Mouse (Mus musculus) frontal cortex, postnatal 25 days (tissue): ENCODE results near the gene Btnl9.
"Not testable (repeated sequence)": the region's sequence is repeated elsewhere in the genome, so short reads cannot be mapped to it uniquely, and the experiment has no call there.

Experiments used
- DNase-seq, 2 experiments: peaks; one replicate each; pipeline ENCODE4 v3.0.0; 2022; ENCODE audit warnings: low spot score in 2 of 2

Btnl9 gene

DNA sequence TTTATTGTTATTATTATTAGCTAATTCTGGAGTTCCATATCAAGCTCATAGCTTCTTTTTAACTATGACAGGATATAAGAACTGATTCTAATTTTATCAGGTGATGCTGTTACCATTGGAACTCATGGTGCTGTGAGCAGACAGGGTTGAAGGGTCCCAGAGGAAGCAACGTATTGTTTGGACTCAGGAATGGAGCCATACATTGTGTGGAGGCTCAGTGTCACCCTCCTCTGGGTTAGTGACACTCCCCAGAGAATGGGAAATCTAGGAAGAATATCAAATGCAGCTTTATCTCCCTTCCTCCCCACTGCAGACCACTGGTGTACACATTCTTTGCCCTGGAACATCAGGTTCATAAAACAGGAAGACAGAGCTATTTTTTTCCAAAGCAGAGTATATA is 3.8 kb downstream of the Btnl9 start:
- no peak for DNase-seq

DNA sequence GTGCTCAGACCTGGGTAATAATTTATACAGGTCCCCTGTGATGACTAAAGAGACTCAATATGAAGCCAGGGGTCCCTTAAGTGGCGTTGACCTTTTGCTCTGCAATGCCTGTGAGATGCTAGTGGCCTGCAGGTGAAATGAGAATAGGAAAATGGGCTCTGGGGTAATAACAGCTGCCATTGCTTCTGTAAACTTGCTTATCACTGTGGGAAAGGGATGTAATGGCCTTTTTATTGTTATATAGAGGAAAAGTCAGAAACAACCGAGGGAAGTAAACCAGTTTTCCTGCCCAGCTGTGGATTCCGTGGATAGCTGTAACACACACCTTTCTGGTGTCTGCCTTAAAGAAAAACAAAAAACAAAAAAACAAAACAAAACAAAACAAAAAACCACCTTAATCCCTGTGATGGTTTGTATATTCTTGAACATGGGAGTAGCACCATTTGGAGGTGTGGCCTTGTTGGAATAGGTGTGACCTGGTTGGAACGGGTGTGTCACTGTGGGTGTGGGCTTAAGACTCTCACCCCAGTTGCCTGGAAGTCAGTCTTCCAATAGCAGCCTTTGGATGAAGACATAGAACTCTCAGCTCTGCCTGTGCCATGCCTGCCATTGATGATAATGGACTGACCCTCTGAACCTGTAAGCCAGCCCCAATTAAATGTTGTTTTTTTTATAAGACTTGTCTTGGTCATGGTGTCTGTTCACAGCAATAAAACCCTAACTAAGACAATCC is 10.7 kb downstream of the Btnl9 start:
- DNase-seq: not testable (repeated sequence)

DNA sequence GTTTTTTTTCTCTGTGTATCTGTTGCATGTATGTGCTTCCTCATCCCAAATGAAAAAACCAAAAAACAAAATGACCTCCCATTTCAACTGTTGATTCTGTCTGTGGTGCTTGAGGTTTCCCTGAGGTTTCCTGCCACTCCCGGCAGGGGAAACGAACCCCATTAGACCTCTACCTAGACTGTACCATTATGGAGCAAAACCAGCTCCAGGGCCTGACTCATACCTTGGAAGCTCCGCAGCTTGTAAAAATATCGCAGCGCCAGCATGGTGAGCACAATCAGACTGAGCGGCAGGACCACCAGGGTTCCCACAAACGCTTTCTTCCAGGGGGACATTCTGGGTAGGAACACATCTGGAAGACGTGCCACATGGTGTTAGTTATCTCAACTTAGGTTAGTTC is 11.6 kb downstream of the Btnl9 start:
- DNase-seq: no peak

DNA sequence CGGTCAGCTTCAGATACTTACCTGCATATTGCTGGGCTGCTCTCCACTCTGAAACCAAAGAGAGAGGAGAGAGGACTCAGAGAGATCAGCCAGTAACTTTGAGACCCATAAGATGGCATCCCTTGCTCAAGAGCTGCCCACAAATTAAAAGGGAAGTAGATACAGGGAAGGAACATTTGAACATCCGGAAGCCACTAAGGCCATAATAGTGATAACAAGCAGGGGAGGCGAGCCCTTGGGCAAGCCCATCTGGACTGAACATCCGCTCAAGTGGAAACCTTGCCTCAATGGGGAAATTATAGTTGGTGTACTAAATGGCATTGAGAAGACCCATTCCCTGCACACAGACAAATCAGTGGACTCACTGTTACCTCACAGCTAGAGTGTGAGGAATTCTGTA is 16.4 kb downstream of the Btnl9 start:
- DNase-seq: no peak

DNA sequence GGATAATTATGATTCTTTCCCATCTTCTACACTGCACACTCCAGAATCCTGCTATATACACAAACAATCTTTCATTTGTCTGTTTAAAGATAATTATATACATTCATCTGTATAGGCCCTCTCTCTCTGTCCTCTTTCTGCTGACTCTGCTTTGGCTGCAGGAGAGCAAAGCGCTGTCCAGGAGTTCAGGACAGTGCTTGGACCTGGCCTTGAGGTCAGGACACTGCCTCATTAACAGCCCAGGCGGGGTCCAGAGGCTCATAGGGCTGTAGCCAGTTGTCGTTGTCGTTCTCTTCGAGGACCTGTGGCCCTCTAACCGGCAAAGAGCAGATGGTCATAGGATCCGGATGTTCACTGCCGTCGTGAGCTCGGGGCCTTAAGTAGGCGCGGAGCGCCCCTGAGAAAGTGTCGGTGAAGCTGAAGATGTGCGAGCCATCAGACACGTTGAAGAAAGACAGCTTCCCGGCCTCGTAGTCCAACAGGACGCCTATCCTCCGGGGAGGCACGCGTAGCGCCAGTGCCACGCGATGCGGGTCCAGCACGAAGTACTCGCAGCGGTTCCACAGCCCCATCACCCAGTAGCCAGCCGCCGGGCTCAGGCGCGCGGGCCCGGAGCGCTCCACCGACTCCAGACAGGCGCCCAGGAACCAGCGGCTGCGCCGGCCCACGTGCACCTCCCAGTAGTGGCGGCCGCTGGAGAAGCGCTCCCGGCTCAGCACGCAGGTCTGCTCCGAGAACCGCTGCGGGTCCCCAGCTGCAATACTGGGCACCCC is 17.9 kb downstream of the Btnl9 start:
- DNase-seq: peak in 1 of 2 experiments; percentile 5

DNA sequence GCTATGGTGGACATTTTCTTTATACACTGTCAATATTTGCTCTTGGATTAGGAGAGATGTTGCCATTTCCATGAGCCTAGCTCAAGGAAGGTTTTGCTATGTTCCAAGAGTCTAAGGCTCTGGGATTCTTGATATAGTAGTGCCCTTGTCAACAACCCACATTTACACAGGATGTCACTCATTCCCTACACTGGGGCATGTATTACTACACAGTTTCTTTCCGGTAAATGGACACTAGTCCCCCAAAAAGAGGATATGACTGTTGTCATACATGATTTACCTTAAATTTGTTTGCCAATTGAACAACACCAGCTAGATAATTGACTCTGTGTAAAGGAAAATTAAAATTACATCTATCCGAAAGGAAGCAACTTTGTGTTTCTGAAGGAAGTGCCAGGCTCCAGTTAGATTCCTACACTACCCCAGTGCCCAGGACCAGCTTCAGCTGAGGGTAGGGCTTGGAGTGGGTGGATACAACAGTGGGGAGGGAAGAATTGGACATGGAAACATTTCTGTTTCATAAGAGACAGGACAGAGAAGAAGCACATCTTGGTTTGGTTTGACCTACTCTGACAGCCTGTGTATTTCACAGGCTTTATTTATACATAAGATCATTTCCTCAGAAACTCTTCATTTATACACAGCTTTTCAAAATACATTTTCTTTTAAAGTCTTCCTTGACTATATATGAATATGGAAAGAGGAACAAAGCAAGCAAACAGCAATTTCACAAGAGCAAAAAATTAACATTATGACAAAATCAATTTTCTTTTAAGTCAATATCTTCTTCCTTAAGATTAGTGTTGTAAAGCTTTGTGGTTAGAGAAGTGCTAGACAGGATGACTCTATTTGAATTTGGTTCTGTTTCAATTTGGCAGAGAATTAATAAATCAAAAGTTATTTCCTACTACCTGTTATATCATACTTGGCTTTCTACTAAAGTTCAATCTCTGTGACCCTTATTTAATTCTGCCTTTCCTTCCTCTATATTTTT is 29.8 kb downstream of the Btnl9 start:
- DNase-seq: no peak

DNA sequence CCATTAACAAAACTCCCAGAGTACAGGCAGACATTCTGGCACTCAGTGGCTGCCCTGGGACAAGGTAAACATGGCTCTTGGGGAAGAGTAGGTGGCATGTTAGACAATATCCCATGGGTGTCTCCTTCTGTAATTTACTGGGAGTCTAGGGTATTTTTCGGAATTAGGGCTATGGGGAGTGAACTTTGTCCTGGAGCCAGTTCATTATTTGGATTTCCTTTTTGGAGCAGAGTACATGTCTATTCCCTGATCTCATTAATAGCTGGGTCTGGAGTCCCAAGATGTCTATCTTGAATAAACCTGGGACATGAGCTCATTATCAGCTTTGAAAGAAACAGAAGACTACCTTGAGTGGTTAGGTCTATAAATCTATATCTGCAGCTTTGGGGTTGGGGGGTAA is 32.9 kb downstream of the Btnl9 start, which contains the start of gene Olfr1394:
Gene Olfr1394 (plus strand): TSS at position 301 of the 400 bp plus-strand sequence.
- no peak for DNase-seq

DNA sequence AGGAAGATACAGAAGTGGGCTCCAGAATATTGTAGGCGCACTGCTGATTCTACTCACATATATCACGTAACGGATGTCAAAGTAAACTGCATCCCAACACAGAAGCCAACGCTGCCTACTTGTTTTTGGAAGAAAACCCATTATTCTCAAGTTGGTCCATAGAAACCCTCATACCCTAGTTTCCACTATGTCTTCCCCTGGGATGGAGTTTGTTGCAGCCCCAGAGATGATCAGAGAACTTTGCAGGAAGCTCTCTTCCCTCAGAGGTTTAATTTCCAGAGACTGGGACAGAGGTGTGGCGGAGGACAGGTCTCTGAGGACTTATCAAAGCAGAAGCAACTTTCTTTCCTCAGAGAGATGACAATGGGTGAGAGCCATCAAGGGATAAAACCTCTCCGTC is 45.0 kb downstream of the Btnl9 start, which contains the start of gene Olfr1395:
Gene Olfr1395 (plus strand): TSS at position 301 of the 400 bp plus-strand sequence.
- no peak for DNase-seq

DNA sequence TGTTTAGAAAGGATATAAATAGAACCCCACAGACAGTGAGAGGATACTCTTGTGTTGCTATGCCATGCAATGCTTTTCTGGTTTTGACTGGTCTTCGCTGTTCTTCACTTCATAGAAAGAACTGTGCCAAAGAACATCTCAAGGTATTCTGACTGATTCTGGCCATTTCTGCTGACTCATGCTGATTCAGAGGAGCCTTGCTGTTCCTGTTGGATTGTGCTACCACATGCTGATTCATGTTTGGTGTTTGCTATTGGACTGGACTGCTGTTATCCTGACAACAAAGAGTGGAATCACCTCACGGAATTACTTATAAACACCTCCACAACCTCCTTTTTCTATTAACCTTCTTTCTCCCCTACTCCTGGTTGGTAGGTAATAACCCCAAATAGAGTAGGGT is 62.8 kb downstream of the Btnl9 start:
- DNase-seq: no peak

DNA sequence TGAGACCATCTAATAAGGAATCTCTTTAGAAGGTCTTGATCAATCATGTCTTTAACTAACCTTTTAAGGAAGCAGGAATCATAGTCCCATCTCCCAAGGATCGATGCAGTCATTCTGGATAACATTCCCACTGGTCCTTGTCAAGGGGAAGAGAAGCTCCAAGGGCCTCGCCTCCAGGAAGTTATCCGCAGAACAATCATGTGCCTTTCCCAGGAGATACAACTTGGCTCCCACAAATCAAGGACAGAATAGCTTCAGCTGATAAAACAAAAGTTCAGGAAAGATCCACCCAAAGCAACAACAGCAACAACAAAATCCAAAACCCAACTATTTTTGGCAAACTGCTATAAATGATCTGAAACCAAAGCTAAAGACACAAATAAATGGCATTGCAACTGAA is 67.3 kb downstream of the Btnl9 start:
- DNase-seq: no peak
